Mouse (Mus musculus): ENCODE data around the gene Il17c.

The Il17c gene

GRCm38 (mm10) chr8:122421376-122422070, at the start of gene Il17c:
Gene Il17c, plus strand, starts transcription at chr8:122422020.
- no peak for DNase-seq (ENCODE audit: low spot score)

- no peak for DNase-seq (ENCODE audit: low spot score)
Observed at GRCm38 (mm10) chr8:122375320-122375719, 46.5 kb upstream of the Il17c start.

GRCm38 (mm10) chr8:122375751-122376364, 46.0 kb upstream of the Il17c start:
- no peak for DNase-seq (ENCODE audit: low spot score)

DNA sequence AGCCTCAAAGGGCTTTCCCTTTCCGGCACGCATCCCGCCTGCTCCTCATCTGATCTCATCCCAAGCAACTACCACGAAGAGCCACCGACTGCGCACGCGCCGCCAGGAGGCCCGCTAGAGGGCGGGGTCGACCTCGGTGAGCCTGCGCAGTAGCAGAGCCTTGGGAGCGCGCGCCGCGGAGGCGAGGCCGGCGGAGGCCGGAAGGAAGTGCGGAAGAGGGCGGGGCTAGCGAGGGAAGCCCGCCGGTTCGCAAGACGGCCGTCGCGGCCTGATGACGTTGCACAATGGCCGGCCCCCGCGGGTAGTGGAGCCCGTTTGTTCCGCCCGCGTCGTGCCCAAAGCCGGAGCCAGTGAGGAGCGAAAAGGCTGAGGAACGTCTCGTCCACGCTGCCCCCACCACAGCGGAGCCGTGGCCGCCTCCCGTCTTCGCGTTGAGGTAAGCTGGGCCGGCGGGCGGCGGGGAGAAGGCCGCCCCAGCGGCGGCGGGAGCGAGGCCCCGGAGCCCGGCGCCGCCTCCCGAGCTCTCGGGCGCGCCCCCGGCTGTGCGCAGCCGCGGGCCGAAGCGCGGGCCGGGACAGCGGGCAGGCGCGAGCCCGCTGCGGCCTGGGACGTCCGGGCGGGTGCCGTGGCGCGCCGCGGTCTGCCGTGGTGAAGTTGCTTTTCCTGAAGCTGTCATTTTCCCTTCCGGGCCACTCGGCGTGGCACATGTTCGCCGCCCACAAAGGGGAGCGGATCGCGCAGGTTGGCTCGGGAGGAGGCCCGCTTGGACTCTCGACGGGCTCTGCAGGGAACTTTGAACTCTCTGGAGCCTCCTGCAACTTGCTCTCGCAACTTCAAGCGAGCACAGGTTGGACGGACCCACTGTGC, 45.2 kb upstream of the Il17c start, which contains the start of gene Zc3h18:
Zc3h18 (plus strand) TSS at position 245 of the 867 bp plus-strand sequence.
- peak; percentile 98 for DNase-seq (ENCODE audit: low spot score)

- DNase-seq (ENCODE audit: low spot score), result no peak
Observed at GRCm38 (mm10) chr8:122383039-122383438, 38.8 kb upstream of the Il17c start.

GRCm38 (mm10) chr8:122389357-122389756, 32.5 kb upstream of the Il17c start:
- no peak for DNase-seq (ENCODE audit: low spot score)

DNA sequence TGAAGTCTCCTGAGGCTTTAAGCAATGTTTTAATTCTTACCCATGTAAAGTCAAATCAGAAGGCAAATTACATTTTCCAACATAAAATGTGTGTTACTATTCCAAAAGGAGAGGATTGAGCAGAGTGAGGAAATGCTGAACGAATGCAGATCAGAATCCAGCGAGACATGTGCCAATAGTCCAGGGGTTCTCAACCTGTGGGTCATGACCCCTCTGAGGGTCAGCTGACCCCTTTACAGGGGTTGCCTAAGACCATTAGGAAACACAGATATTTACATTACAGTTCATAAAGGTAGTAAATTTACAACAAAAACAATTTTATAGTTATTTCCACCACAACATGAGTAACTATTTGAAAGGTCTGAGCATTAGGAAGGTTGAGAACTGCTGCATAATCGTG, 31.1 kb upstream of the Il17c start:
- DNase-seq (ENCODE audit: low spot score), result no peak

DNA sequence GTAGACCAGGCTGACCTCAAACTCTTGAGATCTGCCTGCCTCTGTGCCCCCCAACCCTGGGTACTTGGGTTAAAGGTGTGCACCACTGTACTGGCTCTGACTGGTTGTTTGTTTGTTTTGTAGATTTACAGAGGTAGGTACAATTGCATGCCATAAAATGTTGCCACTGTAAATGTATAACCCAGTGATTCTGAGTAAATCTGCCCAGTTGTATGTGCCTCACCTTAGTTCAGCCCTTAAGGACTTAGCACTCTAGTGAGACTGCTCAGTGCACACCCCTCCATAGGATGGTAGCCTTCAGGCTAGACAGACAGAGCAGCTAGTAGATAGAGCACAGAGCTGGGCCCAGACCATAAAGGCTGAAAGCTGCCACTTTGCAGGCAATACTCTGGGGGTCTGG, 28.1 kb upstream of the Il17c start:
- no peak for DNase-seq (ENCODE audit: low spot score)

- no peak for DNase-seq (ENCODE audit: low spot score)
Observed at GRCm38 (mm10) chr8:122395291-122395690, 26.5 kb upstream of the Il17c start.

DNA sequence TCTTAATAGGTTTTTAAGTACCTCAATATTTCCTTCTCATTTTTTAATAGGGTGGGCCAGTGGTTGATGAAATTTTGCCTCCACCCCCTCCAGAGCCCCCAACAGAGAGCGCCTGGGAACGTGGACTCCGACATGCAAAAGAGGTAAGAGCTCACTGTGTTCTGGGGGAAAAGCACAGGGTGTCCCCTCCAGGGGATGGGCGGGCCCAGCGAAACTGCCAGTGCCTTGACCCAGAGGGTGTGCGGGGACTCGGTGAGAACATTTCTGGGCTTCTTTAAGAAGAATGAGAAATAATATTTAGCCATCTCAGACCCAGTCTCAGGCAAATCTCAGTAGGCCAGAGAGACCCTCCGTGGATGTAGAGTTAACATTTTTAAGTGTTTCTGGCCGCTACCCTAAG, 23.6 kb upstream of the Il17c start:
- DNase-seq (ENCODE audit: low spot score), result no peak

- peak; percentile 78 for DNase-seq (ENCODE audit: low spot score)
Observed at GRCm38 (mm10) chr8:122405146-122405805, 16.5 kb upstream of the Il17c start.

DNA sequence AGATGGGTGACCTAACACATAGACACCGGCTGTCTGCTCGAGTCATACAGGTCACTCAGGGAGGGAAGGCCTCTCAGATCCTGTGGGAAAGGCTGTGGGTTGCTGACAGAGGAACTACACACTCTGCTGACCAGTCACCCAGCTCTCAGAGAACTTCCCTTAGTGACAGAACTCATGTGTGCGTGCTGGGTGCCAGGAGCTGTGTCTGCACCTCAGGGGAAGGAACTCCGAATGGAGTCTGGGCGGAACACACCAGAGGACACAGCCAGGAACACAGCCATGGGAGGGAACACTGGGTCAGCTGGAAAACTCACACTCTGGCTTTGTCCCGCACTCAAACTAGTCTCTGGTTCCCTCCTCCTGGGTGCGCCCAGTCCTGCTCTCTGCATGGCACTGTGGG, 14.1 kb upstream of the Il17c start:
- DNase-seq (ENCODE audit: low spot score), result no peak

GRCm38 (mm10) chr8:122414311-122414710, 7.5 kb upstream of the Il17c start:
- no peak for DNase-seq (ENCODE audit: low spot score)

DNA sequence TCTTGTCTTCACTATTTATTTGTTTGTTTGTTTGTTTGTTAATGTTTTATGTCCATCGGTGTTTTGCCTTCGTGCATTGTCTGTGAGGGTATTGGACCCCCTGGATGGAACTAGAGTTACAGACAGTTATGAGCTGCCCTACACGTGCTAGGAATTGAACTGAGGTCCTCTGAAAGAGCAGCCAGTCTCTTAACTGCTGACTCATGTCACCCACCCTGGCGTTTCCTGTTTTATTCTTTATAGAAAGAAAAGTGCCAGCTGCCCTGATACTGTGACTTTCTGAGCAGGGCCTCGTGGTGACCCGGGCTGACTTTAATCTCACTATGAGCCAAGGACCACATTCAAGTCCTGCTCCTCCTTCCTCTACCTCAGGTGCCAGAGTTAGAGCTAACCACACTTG, 6.3 kb upstream of the Il17c start:
- DNase-seq (ENCODE audit: low spot score), result no peak

GRCm38 (mm10) chr8:122419881-122420555, 1.8 kb upstream of the Il17c start:
- no peak for DNase-seq (ENCODE audit: low spot score)

DNA sequence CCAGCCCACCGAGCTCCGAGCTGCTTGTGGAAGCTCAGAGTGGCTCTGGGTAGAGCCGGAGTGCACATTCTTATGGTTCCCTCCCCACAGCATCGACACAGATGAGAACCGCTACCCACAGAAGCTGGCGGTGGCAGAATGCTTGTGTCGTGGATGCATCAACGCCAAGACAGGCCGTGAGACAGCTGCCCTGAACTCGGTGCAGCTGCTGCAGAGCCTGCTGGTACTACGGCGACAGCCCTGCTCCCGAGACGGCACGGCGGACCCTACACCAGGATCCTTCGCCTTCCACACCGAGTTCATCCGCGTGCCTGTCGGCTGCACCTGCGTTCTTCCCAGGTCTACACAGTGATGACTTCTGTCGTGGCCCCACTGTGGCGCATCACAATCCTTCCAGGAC, 1.4 kb downstream of the Il17c start:
- DNase-seq (ENCODE audit: low spot score), result no peak

GRCm38 (mm10) chr8:122423659-122424058, 1.8 kb downstream of the Il17c start:
- no peak for DNase-seq (ENCODE audit: low spot score)

DNA sequence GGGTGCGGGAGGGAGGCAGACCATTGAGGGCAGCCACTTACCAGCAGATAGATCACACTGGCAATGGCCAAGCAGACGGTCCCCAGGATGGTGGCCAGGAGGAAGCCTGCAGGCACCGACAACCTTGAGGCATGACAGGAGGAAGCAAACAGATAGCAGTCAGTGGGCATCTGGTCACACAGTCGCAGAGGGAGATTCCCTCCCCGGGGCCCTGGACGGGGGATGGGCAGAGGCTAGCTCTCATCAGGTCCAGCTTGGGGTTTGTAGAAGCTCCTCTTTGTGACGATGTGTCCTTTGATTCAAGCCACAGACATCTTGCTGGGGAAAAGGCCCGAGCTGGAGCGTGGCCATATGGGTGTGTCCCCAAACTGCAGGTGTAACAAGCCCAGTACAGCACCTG, 4.3 kb downstream of the Il17c start:
- no peak for DNase-seq (ENCODE audit: low spot score)

DNA sequence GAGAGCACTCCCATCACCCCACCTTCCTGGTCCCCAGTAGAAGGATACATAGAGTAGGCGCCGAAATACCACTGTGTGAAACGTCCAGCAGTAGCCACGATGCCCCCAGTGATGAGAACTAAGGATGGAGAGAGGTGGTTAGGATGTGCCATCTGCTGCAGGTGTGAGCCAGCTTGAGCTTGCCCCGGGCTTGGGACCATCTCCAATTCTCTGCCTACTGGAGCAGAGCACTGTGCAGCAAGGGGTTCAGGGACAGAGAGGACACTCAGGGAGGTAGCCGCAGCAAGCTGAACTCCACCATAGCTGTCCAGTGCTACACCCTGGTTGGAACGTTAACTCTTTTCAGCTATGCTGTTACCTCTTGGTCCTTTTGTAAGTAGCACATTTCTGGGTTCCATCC, 5.8 kb downstream of the Il17c start:
- DNase-seq (ENCODE audit: low spot score), result no peak

DNA sequence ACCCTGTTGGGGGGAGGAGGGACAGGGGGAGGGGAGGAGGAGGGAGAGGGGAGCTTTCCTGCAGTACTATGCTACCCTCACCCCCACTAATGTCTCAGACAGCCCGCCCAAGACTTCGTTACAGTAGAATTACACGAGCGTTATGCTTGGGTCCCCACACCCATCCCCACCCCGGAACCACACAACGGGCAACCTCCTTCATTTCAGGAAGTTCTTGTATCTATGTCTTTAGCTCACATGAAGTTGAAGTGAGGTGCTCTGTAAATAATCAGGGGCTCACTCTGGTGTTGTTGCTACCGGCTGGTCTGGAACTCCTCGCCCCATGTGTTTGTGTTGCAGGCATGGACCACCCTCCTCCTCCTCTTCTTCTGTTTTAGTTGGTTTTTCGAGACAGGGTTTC, 6.3 kb downstream of the Il17c start:
- no peak for DNase-seq (ENCODE audit: low spot score)

- no peak for DNase-seq (ENCODE audit: low spot score)
Observed at GRCm38 (mm10) chr8:122430058-122430636, 8.3 kb downstream of the Il17c start.

All from yolk sac, embryonic 10.5 days (tissue).